Mouse (Mus musculus): ENCODE data around the gene Faiml. TPM values are rescaled to one million over a fixed set of nuclear protein-coding genes. Genes with fewer than 3 reads are reported as not detected.
A peak's percentile ranks its signal among the peaks of the same experiment; 100 is the strongest.

The Faiml gene
- not detected in 2 replicates for polyA plus RNA-seq (2011; ENCODE audit: insufficient read depth, insufficient read length, low replicate concordance, missing spikeins)

DNA sequence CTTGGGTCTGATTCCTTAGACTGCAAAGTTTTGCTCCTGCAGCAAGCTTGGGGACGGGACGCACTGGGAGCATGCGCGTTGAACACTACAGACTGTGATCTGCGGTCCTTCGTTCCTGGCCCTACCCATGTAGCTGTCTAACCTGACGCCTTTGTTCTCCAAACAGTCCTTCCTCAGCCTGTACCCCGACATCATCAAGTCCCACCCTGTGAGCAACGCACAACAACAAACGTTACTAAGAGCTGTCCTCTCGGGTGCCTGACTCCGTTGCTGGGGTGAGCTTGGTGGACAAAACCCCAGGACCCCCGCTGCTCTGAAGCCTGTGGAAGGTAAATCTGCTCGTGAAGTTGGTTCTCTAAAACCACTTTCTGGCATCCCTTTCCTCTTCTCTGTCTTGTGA is at the start of gene Faiml:
Faiml (minus strand) TSS at position 101 of the 400 bp plus-strand sequence.
- TF ChIP-seq CTCF (IDR thresholded peaks at IDR 0.05; ENCODE audit: control insufficient read depth, insufficient read depth, low read length) (no peak), POLR2A (IDR thresholded peaks at IDR 0.05; ENCODE audit: borderline replicate concordance, control insufficient read depth, low read depth, low read length) (no peak)
- Histone ChIP-seq H3K4me1 (ENCODE audit: control insufficient read depth, insufficient read depth, low read length) (no peaks in the 10 kb centered on the region), H3K27ac (ENCODE audit: control insufficient read depth, insufficient read depth, low read depth, low read length, poor library complexity) (no peak within 1 kb of the TSS), H3K4me3 (replicated peaks; ENCODE audit: control insufficient read depth, low read depth, low read length) (no peak within 1 kb of the TSS)
- WGBS: 88% methylated on average over 14 of the region's 14 CpGs

DNA sequence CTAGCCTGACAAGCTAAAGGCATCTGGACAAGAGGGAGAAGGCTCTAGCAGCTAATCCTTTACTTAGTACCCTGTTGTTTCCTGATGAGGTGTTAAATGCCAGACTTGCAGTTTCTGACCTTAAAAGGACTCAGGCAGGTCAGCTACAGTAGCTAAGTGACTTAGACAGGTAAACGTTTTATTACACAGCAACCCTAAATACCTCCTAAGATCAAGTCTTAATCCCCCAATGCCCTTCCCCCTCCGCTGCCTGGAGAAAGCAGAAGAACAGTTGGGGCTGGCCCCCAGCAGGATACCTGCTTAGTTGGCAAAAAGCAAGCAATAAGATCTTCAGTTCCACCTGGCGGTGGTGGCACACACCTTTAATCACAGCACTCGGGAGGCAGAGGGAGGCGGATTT is 21.9 kb upstream of the Faiml start:
- TF ChIP-seq POLR2A (IDR thresholded peaks at IDR 0.05; ENCODE audit: borderline replicate concordance, control insufficient read depth, low read depth, low read length) (no peak), CTCF (IDR thresholded peaks at IDR 0.05; ENCODE audit: control insufficient read depth, insufficient read depth, low read length) (no peak)
- WGBS: 89% methylated on average over 5 of the region's 5 CpGs
- Histone ChIP-seq H3K4me3 (replicated peaks; ENCODE audit: control insufficient read depth, low read depth, low read length) (no peak overlapping the region), H3K4me1 (ENCODE audit: control insufficient read depth, insufficient read depth, low read length) (no peaks in the 10 kb centered on the region; the same call in 1 of the 2 replicates), H3K27ac (ENCODE audit: control insufficient read depth, insufficient read depth, low read depth, low read length, poor library complexity) (no peak overlapping the region)

DNA sequence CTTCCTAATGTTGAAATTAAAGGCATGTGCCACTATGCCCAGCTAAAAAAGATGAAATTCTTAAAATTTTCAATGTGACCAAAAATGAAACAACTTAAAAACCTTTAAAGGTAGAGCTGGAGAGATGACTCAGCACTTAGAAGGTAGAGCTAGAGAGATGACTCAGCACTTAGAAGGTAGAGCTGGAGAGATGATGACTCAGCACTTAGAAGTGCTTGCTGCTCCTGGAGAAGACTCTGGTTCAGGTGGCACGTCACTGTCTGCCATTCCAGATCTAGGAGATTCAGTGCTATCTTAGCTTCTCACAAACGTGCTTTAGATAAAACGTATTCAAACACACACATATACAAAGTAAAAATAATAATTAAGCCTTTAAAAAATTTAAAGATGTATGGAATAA is 19.8 kb upstream of the Faiml start:
- 76% methylated on average over 3 of the region's 3 CpGs for WGBS
- no peak for TF ChIP-seq CTCF (IDR thresholded peaks at IDR 0.05; ENCODE audit: control insufficient read depth, insufficient read depth, low read length)
- no peak for TF ChIP-seq POLR2A (IDR thresholded peaks at IDR 0.05; ENCODE audit: borderline replicate concordance, control insufficient read depth, low read depth, low read length)
- Histone ChIP-seq H3K4me3 (replicated peaks; ENCODE audit: control insufficient read depth, low read depth, low read length) (no peak overlapping the region), H3K27ac (ENCODE audit: control insufficient read depth, insufficient read depth, low read depth, low read length, poor library complexity) (no peak overlapping the region; the same call in 1 of the 2 replicates), H3K4me1 (ENCODE audit: control insufficient read depth, insufficient read depth, low read length) (no peaks in the 10 kb centered on the region; the same call in 1 of the 2 replicates)

DNA sequence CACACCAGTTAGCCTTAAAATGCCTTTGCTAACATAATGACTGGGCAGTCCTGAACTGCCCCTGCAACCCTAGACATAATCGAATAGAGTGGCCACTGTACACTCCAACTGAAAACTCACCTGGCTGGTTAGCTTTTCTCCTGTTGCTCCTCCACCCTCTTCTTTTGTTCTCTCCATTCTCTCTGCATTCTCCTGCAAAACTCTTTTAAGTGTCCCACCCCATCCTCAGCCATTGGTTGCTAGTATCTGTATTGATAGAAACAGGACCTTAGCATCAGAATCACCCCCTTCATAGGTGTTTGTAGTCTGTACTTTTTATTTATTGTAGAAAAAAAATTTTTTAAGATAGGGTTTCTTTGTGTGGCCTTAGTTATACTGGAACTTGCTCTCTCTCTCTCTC is 19.2 kb upstream of the Faiml start:
- Histone ChIP-seq H3K27ac (ENCODE audit: control insufficient read depth, insufficient read depth, low read depth, low read length, poor library complexity) (no peak overlapping the region), H3K4me1 (ENCODE audit: control insufficient read depth, insufficient read depth, low read length) (no peaks in the 10 kb centered on the region; the same call in 1 of the 2 replicates), H3K4me3 (replicated peaks; ENCODE audit: control insufficient read depth, low read depth, low read length) (no peak overlapping the region)
- 89% methylated on average over 1 of the region's 1 CpGs for WGBS
- no peak for TF ChIP-seq CTCF (IDR thresholded peaks at IDR 0.05; ENCODE audit: control insufficient read depth, insufficient read depth, low read length)

DNA sequence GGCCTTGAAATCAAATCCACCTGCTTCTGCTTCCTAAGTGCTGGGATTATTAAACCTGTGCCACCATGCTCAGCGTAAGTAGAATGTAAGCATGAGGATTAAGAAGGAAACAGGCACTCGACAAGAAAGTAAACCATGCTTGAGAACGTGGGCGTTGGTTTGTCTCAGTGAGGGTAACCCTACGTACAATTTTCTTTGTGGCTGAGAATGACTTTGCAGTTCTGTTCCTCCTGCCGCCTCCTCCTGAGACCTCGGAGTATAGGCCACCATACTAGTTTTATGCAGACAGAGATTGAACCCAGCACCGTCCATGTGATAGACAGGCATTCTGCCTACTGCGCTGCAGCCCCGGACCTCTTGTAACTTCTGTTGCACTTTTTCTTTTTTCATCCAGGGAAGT is 16.8 kb upstream of the Faiml start:
- TF ChIP-seq CTCF (IDR thresholded peaks at IDR 0.05; ENCODE audit: control insufficient read depth, insufficient read depth, low read length) (no peak), POLR2A (IDR thresholded peaks at IDR 0.05; ENCODE audit: borderline replicate concordance, control insufficient read depth, low read depth, low read length) (no peak)
- no peaks in the 10 kb centered on the region; the same call in 1 of the 2 replicates for H3K4me1 ChIP-seq (ENCODE audit: control insufficient read depth, insufficient read depth, low read length)
- H3K4me3 ChIP-seq (replicated peaks; ENCODE audit: control insufficient read depth, low read depth, low read length): no peak overlapping the region
- 85% methylated on average over 10 of the region's 10 CpGs for WGBS
- H3K27ac ChIP-seq (ENCODE audit: control insufficient read depth, insufficient read depth, low read depth, low read length, poor library complexity): no peak overlapping the region

DNA sequence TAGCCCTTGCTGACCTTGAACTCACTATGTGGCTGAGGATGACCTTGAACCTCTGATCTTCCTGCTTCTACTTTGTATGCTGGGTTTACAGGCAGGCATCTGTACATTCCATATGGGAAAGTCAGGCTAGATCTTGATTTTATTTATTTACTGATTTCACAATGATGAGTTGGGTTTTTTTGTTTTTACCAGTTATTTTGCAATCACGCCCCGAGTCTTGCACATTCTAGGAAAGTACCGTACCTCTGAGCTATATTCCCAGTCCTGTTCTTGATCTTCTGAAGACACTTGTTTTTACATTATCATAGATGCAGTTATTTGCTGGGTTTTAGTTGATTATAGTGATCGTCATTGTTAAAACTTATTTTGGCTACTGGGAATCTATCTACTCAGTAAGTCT is 11.9 kb upstream of the Faiml start:
- Histone ChIP-seq H3K4me1 (ENCODE audit: control insufficient read depth, insufficient read depth, low read length) (peaks cover 2% of the 10 kb centered on the region; the same call in 1 of the 2 replicates), H3K4me3 (replicated peaks; ENCODE audit: control insufficient read depth, low read depth, low read length) (no peak overlapping the region), H3K27ac (ENCODE audit: control insufficient read depth, insufficient read depth, low read depth, low read length, poor library complexity) (no peak overlapping the region)
- 71% methylated on average over 4 of the region's 4 CpGs for WGBS
- TF ChIP-seq CTCF (IDR thresholded peaks at IDR 0.05; ENCODE audit: control insufficient read depth, insufficient read depth, low read length) (no peak), POLR2A (IDR thresholded peaks at IDR 0.05; ENCODE audit: borderline replicate concordance, control insufficient read depth, low read depth, low read length) (no peak)

DNA sequence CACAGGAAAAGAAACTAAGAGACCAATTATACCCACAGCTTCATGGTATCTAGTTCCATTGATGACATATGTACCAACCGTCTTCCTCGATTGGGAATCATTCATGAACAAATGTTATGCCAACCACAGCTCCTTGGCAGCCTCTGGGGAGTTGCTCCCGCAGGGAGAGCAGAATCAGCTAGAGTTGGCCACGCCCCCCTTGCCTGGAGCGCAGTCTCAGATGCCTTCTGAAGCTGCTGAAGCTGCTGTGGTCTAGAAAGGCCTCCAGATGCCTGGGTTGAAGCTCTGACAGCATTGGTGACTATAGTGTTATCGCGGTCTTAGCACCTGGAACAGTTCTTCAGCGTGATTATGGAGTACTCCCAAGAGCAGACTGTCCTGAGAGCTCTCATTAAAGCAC is 11.3 kb upstream of the Faiml start:
- H3K4me1 ChIP-seq (ENCODE audit: control insufficient read depth, insufficient read depth, low read length): peaks cover 2% of the 10 kb centered on the region; the same call in 1 of the 2 replicates
- H3K27ac ChIP-seq (ENCODE audit: control insufficient read depth, insufficient read depth, low read depth, low read length, poor library complexity): no peak overlapping the region
- no peak overlapping the region for H3K4me3 ChIP-seq (replicated peaks; ENCODE audit: control insufficient read depth, low read depth, low read length)
- TF ChIP-seq POLR2A (IDR thresholded peaks at IDR 0.05; ENCODE audit: borderline replicate concordance, control insufficient read depth, low read depth, low read length) (no peak), CTCF (IDR thresholded peaks at IDR 0.05; ENCODE audit: control insufficient read depth, insufficient read depth, low read length) (no peak)
- 59% methylated on average over 8 of the region's 8 CpGs for WGBS

DNA sequence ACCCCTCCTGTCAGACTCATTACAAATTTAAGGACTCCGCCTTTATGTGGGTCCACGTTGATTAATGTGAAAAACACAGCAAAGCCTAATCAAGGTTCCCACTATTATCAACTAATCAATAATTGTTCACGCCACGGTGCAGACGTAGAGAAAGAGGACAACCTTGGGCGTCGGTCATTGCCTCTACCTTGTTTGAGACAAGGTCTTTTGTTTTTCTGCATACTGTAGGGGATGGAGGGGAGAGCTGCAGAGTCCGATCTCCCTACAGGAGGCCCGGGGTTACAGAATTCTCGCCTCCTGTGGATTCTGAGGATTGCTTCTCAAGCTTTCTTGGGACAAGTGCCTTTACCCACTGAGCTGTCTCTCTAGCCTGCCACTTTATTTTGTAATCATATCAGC is 6.9 kb upstream of the Faiml start:
- Histone ChIP-seq H3K4me1 (ENCODE audit: control insufficient read depth, insufficient read depth, low read length) (peaks cover 2% of the 10 kb centered on the region; the same call in 1 of the 2 replicates), H3K4me3 (replicated peaks; ENCODE audit: control insufficient read depth, low read depth, low read length) (peak overlapping the region; percentile 99), H3K27ac (ENCODE audit: control insufficient read depth, insufficient read depth, low read depth, low read length, poor library complexity) (peak overlapping the region; percentile 76)
- WGBS: 6% methylated on average over 10 of the region's 10 CpGs
- TF ChIP-seq POLR2A (IDR thresholded peaks at IDR 0.05; ENCODE audit: borderline replicate concordance, control insufficient read depth, low read depth, low read length): no peak
- no peak for TF ChIP-seq CTCF (IDR thresholded peaks at IDR 0.05; ENCODE audit: control insufficient read depth, insufficient read depth, low read length)

Data from bone marrow, adult 2 months (tissue).